Mouse (Mus musculus) limb, embryonic 13.5 days (tissue): ENCODE measurements around the gene Tbce. TPM values are rescaled to one million over a fixed set of nuclear protein-coding genes. Genes with fewer than 3 reads are reported as not detected.

Experiments
- ATAC-seq: fragments of 200-750 bp; cut with Nextera tagmentation; 2 replicates; pipeline ENCODE4 v1.8.0; 2017; ENCODE audit warnings: low read depth, moderate number of reproducible peaks, moderate TSS enrichment; ENCODE audit not compliant: low FRiP score
- H3K27ac ChIP-seq: fragments of 300-500 bp; sonication (generic); 2 replicates; pipeline ENCODE4 v1.5.1; 2015; ENCODE audit warnings: inconsistent platforms, mild to moderate bottlenecking, moderate library complexity
- H3K27me3 ChIP-seq: fragments of 300-500 bp; sonication (generic); 2 replicates; pipeline ENCODE4 v1.6.1; 2015; ENCODE audit warnings: mild to moderate bottlenecking, inconsistent platforms
- H3K36me3 ChIP-seq: fragments of 300-500 bp; sonication (generic); 2 replicates; pipeline ENCODE4 v1.6.1; 2015; ENCODE audit warnings: inconsistent platforms, mild to moderate bottlenecking, moderate library complexity
- H3K4me1 ChIP-seq: fragments of 300-500 bp; sonication (generic); 2 replicates; pipeline ENCODE4 v1.6.1; 2015; ENCODE audit warnings: inconsistent platforms
- H3K4me2 ChIP-seq: fragments of 300-500 bp; sonication (generic); replicated peaks from 2 replicates; pipeline ENCODE4 v1.6.1; 2015; ENCODE audit warnings: inconsistent platforms, mild to moderate bottlenecking, moderate library complexity
- H3K4me3 ChIP-seq: fragments of 300-500 bp; sonication (generic); 2 replicates; pipeline ENCODE4 v1.5.1; 2015; ENCODE audit warnings: moderate library complexity, mild to moderate bottlenecking, inconsistent platforms
- H3K9ac ChIP-seq: fragments of 300-500 bp; sonication (generic); 2 replicates; pipeline ENCODE4 v1.6.1; 2015; ENCODE audit warnings: mild to moderate bottlenecking, inconsistent platforms
- H3K9me3 ChIP-seq: fragments of 300-500 bp; sonication (generic); 2 replicates; pipeline ENCODE4 v1.6.1; 2016; ENCODE audit warnings: inconsistent platforms
- WGBS: fragments of 180-500 bp; shearing (Covaris S2); methylation state at CpG from one replicate; pipeline ENCODE4 v1.1.7; 2015; 5-methylcytosine and 5-hydroxymethylcytosine counted together
- polyA plus RNA-seq: library from polyadenylated mRNA; unstranded; fragments of >200 nt; fragmentation: Nextera tagmentation; extraction: Ambion mirVana; gene quantifications from 2 replicates; pipeline ENCODE4 v1.2.1, GENCODE M21; 2015

Tbce gene
- 64.5 and 66.0 TPM in 2 replicates for polyA plus RNA-seq

DNA sequence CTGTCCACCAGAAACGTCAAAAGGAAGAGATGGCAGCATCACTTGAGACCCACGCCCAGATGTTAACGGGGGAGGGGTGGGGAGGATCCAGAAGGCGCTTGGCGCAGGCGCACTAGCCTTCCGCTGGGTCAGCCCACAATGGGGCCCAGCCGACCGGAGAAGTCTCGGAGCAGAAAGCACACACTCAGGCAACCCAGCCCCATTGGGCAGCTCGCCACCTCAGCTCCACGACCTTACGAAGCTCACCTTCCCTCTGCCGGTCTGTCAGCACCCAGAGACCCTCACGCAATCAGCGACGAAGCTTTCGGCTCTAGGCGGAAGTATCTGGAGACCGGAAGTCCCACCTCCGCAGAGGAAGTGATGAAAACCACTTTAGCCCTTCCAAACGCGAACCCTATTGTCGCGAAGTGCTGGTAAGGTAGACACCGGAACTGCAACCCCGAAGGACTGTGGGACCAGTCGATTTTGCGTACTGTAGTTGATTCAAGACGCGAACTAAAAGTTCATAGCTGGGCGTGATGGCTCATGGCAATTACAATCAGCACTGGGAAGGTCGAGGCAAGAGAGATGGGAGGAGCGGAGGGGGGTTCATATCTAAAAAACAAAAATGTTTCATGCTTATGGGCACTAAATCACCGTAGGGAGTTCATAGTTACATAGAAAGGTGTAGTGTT lies at the start of gene Tbce:
Gene Tbce (minus strand): TSS at position 347 of the 674 bp plus-strand sequence.
- Histone ChIP-seq H3K4me3 (peak within 1 kb of the TSS; percentile 65), H3K27ac (peak within 1 kb of the TSS; percentile 97), H3K9me3 (no peaks in the 10 kb centered on the region), H3K36me3 (no peaks in the 10 kb centered on the region), H3K9ac (peak within 1 kb of the TSS; percentile 81), H3K4me2 (peak within 1 kb of the TSS; percentile 93), H3K27me3 (no peaks in the 10 kb centered on the region), H3K4me1 (peaks cover 14% of the 10 kb centered on the region)
- WGBS: 2% methylated on average over 35 of the region's 35 CpGs
- ATAC-seq: peak; percentile 97

DNA sequence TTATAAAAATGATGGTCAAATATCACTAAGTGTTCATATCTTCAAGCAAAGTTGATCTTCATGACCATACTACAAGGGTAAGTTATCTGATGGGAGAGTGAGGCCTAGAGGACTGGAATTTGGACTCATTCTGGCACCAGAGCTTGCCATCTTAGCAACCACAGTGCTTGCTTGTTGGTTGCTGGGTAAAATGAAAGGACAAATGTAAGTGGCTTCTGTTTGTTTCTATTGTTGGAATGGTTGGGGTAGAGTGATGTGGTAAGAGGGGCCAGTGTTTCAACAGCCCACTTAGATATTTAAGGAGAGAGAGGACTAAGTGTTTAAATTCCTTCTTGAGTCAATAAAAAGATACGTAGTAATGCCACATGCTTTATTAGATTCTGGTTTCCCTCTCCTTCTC lies 49.2 kb upstream of the Tbce start:
- Histone ChIP-seq H3K36me3 (peaks cover 13% of the 10 kb centered on the region), H3K9me3 (0 out of 2 replicates have a peak, but pooled peaks cover 3% of the 10 kb centered on the region), H3K4me2 (no peak overlapping the region), H3K4me3 (no peak overlapping the region), H3K4me1 (no peaks in the 10 kb centered on the region), H3K9ac (no peak overlapping the region), H3K27me3 (no peaks in the 10 kb centered on the region), H3K27ac (no peak overlapping the region)
- 77% methylated on average over 1 of the region's 1 CpGs for WGBS
- no peak for ATAC-seq

GRCm38 (mm10) chr13:14075326-14075725 lies 35.9 kb upstream of the Tbce start:
- 0 out of 2 replicates have a peak, but pooled peaks cover 3% of the 10 kb centered on the region for H3K9me3 ChIP-seq
- no peaks in the 10 kb centered on the region for H3K27me3 ChIP-seq
- no peak overlapping the region for H3K4me2 ChIP-seq
- H3K36me3 ChIP-seq: peaks cover 6% of the 10 kb centered on the region
- ATAC-seq: no peak
- no peak overlapping the region for H3K27ac ChIP-seq
- 89% methylated on average over 1 of the region's 1 CpGs for WGBS
- no peak overlapping the region for H3K9ac ChIP-seq
- H3K4me1 ChIP-seq: no peaks in the 10 kb centered on the region
- no peak overlapping the region for H3K4me3 ChIP-seq

GRCm38 (mm10) chr13:14074371-14074770 lies 34.9 kb upstream of the Tbce start:
- no peak for ATAC-seq
- H3K9ac ChIP-seq: no peak overlapping the region
- peaks cover 7% of the 10 kb centered on the region for H3K36me3 ChIP-seq
- H3K9me3 ChIP-seq: 0 out of 2 replicates have a peak, but pooled peaks cover 2% of the 10 kb centered on the region
- whole genome bisulfite sequencing: 75% methylated on average over 1 of the region's 1 CpGs
- no peak overlapping the region for H3K27ac ChIP-seq
- no peaks in the 10 kb centered on the region for H3K27me3 ChIP-seq
- H3K4me3 ChIP-seq: no peak overlapping the region
- H3K4me2 ChIP-seq: no peak overlapping the region
- no peaks in the 10 kb centered on the region for H3K4me1 ChIP-seq

GRCm38 (mm10) chr13:14069291-14069690 lies 29.9 kb upstream of the Tbce start:
- Histone ChIP-seq H3K4me1 (peaks cover 10% of the 10 kb centered on the region), H3K4me2 (no peak overlapping the region), H3K9ac (no peak overlapping the region), H3K4me3 (no peak overlapping the region), H3K36me3 (peaks cover 22% of the 10 kb centered on the region), H3K9me3 (no peaks in the 10 kb centered on the region), H3K27ac (no peak overlapping the region), H3K27me3 (no peaks in the 10 kb centered on the region)
- ATAC-seq: no peak
- WGBS: 93% methylated on average over 1 of the region's 1 CpGs

- peaks cover 10% of the 10 kb centered on the region for H3K4me1 ChIP-seq
- H3K9me3 ChIP-seq: no peaks in the 10 kb centered on the region
- peaks cover 22% of the 10 kb centered on the region for H3K36me3 ChIP-seq
- no peaks in the 10 kb centered on the region for H3K27me3 ChIP-seq
- no peak overlapping the region for H3K9ac ChIP-seq
- no peak overlapping the region for H3K27ac ChIP-seq
- no peak for ATAC-seq
- no peak overlapping the region for H3K4me2 ChIP-seq
- H3K4me3 ChIP-seq: no peak overlapping the region
Observed at GRCm38 (mm10) chr13:14068035-14068434, 28.6 kb upstream of the Tbce start.

- Histone ChIP-seq H3K9me3 (no peaks in the 10 kb centered on the region), H3K4me1 (peaks cover 22% of the 10 kb centered on the region), H3K4me3 (no peak overlapping the region), H3K9ac (no peak overlapping the region), H3K4me2 (no peak overlapping the region), H3K36me3 (peaks cover 18% of the 10 kb centered on the region), H3K27me3 (no peaks in the 10 kb centered on the region), H3K27ac (no peak overlapping the region)
- ATAC-seq: no peak
- WGBS: 73% methylated on average over 1 of the region's 1 CpGs
Observed at GRCm38 (mm10) chr13:14065701-14066100, 26.3 kb upstream of the Tbce start.

GRCm38 (mm10) chr13:14065028-14065380 lies 25.6 kb upstream of the Tbce start:
- peak overlapping the region; percentile 99 for H3K9ac ChIP-seq
- ATAC-seq: no peak
- peak overlapping the region; percentile 98; the same call in 1 of the 2 replicates for H3K27ac ChIP-seq
- H3K4me2 ChIP-seq: peak overlapping the region; percentile 76
- H3K36me3 ChIP-seq: peaks cover 21% of the 10 kb centered on the region
- H3K27me3 ChIP-seq: no peaks in the 10 kb centered on the region
- 11% methylated on average over 9 of the region's 9 CpGs for WGBS
- H3K4me3 ChIP-seq: peak overlapping the region; percentile 99
- H3K9me3 ChIP-seq: no peaks in the 10 kb centered on the region
- H3K4me1 ChIP-seq: peaks cover 22% of the 10 kb centered on the region

DNA sequence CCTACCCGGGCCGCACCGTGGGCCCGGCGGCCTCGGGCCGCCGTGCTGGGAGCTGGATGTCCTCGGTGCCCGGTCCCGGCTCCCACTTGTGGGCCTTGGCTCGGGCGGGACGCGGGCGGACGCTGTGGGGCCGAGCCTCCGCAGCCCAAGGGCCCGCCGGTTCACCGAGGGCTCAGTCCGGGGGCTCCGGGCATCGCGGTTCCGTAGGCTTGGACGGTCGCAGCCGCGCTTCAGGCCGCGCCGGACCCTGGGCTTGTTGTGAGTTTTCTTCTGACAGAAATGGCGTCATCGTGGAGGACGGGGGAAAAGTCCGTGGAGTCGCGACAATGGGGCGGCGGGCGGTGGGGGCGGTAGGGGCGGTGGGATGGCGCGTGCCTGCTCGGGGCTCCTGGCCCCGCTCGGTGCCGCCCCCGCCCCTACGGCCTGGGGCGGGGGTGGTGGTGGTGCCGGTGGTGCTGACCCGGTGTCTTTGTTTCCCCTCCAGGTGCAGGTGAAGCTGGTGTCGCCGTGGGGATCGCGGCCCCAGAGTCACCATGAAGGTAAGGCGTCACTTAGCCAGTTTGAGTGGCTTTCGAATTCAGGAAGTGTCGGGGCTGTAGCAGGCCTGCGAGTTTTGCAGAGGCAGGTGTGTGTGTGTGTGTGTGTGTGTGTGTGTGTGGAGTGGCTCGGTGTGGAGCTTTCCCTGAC lies 25.0 kb upstream of the Tbce start:
- Histone ChIP-seq H3K9ac (peak overlapping the region; percentile 99), H3K36me3 (peaks cover 21% of the 10 kb centered on the region), H3K9me3 (no peaks in the 10 kb centered on the region), H3K4me1 (peaks cover 22% of the 10 kb centered on the region), H3K4me2 (peak overlapping the region; percentile 76), H3K27me3 (no peaks in the 10 kb centered on the region), H3K27ac (peak overlapping the region; percentile 98), H3K4me3 (peak overlapping the region; percentile 99)
- no peak for ATAC-seq
- WGBS: under 1% methylated on average over 61 of the region's 65 CpGs

GRCm38 (mm10) chr13:14063942-14064271 lies 24.5 kb upstream of the Tbce start:
- H3K27ac ChIP-seq: peak overlapping the region; percentile 98
- H3K36me3 ChIP-seq: peaks cover 20% of the 10 kb centered on the region
- peak overlapping the region; percentile 76 for H3K4me2 ChIP-seq
- no peaks in the 10 kb centered on the region for H3K9me3 ChIP-seq
- H3K27me3 ChIP-seq: no peaks in the 10 kb centered on the region
- 0% methylated on average over 25 of the region's 31 CpGs for WGBS
- H3K4me1 ChIP-seq: peaks cover 22% of the 10 kb centered on the region
- peak overlapping the region; percentile 99 for H3K9ac ChIP-seq
- ATAC-seq: peak; percentile 29
- H3K4me3 ChIP-seq: peak overlapping the region; percentile 99

- Histone ChIP-seq H3K4me2 (peak within 1 kb of the TSS; percentile 86), H3K4me1 (peaks cover 22% of the 10 kb centered on the region), H3K27me3 (no peaks in the 10 kb centered on the region), H3K27ac (peak within 1 kb of the TSS; percentile 98), H3K9ac (peak within 1 kb of the TSS; percentile 99), H3K36me3 (peaks cover 14% of the 10 kb centered on the region), H3K4me3 (peak within 1 kb of the TSS; percentile 99), H3K9me3 (no peaks in the 10 kb centered on the region)
- WGBS: under 1% methylated on average over 64 of the region's 64 CpGs
- ATAC-seq: peak; percentile 98
Observed at GRCm38 (mm10) chr13:14063013-14063941, 23.8 kb upstream of the Tbce start, which contains the start of the genes Arid4b and Ggps1. TSS of gene Arid4b (plus strand) at chr13:14063232. TSS of gene Ggps1 (minus strand) at chr13:14063488.
